Mouse (Mus musculus) embryonic facial prominence, embryonic 13.5 days (tissue): ENCODE measurements around the gene Dscaml1. TPM values are rescaled to one million over a fixed set of nuclear protein-coding genes. Genes with fewer than 3 reads are reported as not detected.

Source experiments
- ATAC-seq: fragments of 200-750 bp; cut with Nextera tagmentation; 2 replicates; pipeline ENCODE4 v1.8.0; 2017; ENCODE audit warnings: low read depth; ENCODE audit not compliant: insufficient number of reproducible peaks, insufficient read depth, low FRiP score, low TSS enrichment
- H3K27ac ChIP-seq: fragments of 300-500 bp; sonication (generic); 2 replicates; pipeline ENCODE4 v1.5.1; 2015; ENCODE audit warnings: moderate library complexity, mild to moderate bottlenecking, inconsistent platforms
- H3K27me3 ChIP-seq: fragments of 300-500 bp; sonication (generic); 2 replicates; pipeline ENCODE4 v1.6.1; 2015; ENCODE audit warnings: mild to moderate bottlenecking, inconsistent platforms
- H3K36me3 ChIP-seq: fragments of 300-500 bp; sonication (generic); 2 replicates; pipeline ENCODE4 v1.6.1; 2015; ENCODE audit warnings: mild to moderate bottlenecking, inconsistent platforms
- H3K4me1 ChIP-seq: fragments of 300-500 bp; sonication (generic); 2 replicates; pipeline ENCODE4 v1.6.1; 2015; ENCODE audit warnings: inconsistent platforms
- H3K4me2 ChIP-seq: fragments of 300-500 bp; sonication (generic); 2 replicates; pipeline ENCODE4 v1.6.1; 2015; ENCODE audit warnings: moderate library complexity, mild to moderate bottlenecking, inconsistent platforms
- H3K4me3 ChIP-seq: fragments of 300-500 bp; sonication (generic); 2 replicates; pipeline ENCODE4 v1.5.1; 2015; ENCODE audit warnings: mild to moderate bottlenecking, inconsistent platforms
- H3K9ac ChIP-seq: fragments of 300-500 bp; sonication (generic); 2 replicates; pipeline ENCODE4 v1.6.1; 2015; ENCODE audit warnings: mild to moderate bottlenecking, inconsistent platforms
- H3K9me3 ChIP-seq: fragments of 300-500 bp; sonication (generic); 2 replicates; pipeline ENCODE4 v1.6.1; 2016; ENCODE audit warnings: inconsistent platforms
- WGBS: fragments of 180-500 bp; shearing (Covaris S2); methylation state at CpG from one replicate; pipeline ENCODE4 v1.1.7; 2015; ENCODE audit warnings: mixed read lengths; 5-methylcytosine and 5-hydroxymethylcytosine counted together
- polyA plus RNA-seq: library from polyadenylated mRNA; unstranded; fragments of >200 nt; fragmentation: Nextera tagmentation; extraction: Ambion mirVana; gene quantifications from 2 replicates; pipeline ENCODE4 v1.2.1, GENCODE M21; 2015

Gene Dscaml1
- polyA plus RNA-seq, 1 experiment from 2014 or later: 0.97 TPM

DNA sequence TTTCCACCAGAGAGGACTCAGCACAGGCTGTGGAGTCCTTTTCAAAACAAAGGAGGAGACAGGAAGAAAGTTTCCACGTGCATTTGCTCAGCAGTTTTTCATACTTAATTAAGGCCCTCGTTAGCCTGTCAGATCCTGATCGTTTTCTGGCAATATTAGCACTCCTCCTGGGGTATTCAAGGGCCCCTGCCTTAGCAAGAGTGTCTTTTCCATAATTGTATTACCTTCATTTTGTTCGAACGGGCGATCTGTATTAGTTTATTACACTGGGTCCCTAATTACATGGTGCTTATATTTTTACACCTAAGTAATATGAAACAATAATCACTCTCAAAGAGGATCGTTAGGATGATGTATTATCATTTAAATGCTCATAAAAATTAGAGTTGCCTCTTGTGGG, 293.6 kb downstream of the Dscaml1 start:
- ATAC-seq: no peak
- WGBS: 64% methylated on average over 7 of the region's 7 CpGs
- Histone ChIP-seq H3K4me3 (no peak overlapping the region), H3K36me3 (no peaks in the 10 kb centered on the region), H3K27me3 (no peaks in the 10 kb centered on the region), H3K4me2 (no peak overlapping the region), H3K4me1 (no peaks in the 10 kb centered on the region), H3K9me3 (no peaks in the 10 kb centered on the region), H3K9ac (no peak overlapping the region), H3K27ac (no peak overlapping the region)

DNA sequence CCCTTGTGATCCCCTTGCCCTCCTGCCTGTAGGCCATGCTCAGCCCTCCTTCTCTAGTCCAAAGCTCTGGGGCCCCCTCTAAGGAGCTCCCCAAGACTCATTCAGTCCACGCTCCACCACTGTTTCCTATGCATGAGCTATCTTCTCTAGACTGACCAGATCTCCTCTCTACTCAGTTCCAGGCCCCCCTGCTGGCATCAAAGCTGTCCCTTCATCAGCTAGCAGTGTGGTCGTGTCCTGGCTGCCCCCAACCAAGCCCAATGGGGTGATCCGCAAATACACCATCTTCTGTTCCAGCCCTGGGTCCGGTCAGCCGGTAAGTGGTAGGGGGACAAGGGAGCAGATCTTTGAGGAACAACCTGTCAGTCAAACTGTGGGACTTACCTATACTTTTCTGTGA, 305.4 kb downstream of the Dscaml1 start:
- no peak overlapping the region for H3K27ac ChIP-seq
- no peaks in the 10 kb centered on the region for H3K36me3 ChIP-seq
- H3K4me3 ChIP-seq: no peak overlapping the region
- no peak overlapping the region for H3K4me2 ChIP-seq
- H3K9ac ChIP-seq: no peak overlapping the region
- WGBS: 83% methylated on average over 5 of the region's 5 CpGs
- H3K27me3 ChIP-seq: no peaks in the 10 kb centered on the region
- no peaks in the 10 kb centered on the region for H3K4me1 ChIP-seq
- no peak for ATAC-seq
- no peaks in the 10 kb centered on the region for H3K9me3 ChIP-seq

DNA sequence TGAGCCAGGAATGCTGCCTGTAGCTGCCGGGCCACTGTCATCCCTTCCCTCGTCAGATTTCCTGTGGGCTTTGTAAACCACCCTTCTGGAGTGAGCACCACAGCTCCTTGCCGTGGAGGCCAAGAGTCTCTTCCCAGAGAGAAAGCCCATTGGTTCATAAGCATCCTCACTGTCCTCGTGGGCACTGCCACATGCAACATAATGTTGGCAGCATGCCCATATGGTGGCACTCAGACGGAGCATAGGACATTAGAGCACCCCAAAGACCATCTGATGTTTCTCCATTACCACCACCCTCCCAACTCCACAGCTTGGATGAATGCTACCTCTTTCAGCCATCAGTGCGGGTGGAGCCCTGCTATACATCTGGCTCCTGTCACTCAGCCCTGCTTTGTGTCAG, 306.8 kb downstream of the Dscaml1 start:
- Histone ChIP-seq H3K27ac (no peak overlapping the region), H3K9me3 (no peaks in the 10 kb centered on the region), H3K4me2 (no peak overlapping the region), H3K36me3 (no peaks in the 10 kb centered on the region), H3K9ac (no peak overlapping the region), H3K27me3 (no peaks in the 10 kb centered on the region), H3K4me1 (no peaks in the 10 kb centered on the region), H3K4me3 (no peak overlapping the region)
- WGBS: 67% methylated on average over 6 of the region's 6 CpGs
- no peak for ATAC-seq

DNA sequence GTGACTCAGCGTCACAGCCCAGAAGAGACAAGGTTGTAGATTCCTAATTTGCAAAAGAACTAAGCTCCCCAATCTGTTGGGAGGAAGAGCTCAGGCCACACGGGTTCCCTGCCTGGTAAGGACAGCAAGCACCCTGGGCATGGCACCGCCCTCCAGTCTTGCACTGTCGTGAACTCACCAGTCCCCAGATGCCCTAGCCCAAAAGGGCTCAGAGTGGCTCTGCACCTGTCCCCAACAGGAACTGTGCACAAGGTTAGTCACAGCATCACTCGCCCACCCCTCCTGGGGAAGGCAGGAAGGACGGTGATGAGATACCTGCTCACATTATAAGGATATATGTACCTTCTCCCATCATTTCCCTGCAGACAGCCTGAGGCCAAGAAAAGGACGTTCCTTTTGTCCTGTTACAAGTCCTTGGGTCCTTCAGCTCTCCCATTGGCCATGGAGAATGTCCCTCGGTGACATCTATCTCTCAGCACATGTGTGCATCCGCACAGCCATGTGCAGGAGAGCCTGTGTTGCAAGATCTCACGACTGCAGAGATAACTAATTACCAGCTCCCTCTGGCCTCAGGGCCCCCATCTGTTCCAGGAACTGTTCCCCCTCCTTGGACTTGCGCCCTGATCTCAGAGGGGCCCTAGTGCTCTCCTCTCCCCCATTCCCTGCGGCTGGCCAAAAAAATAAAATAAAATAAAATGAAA, 312.7 kb downstream of the Dscaml1 start:
- H3K36me3 ChIP-seq: no peaks in the 10 kb centered on the region
- H3K27me3 ChIP-seq: peaks cover 14% of the 10 kb centered on the region
- peaks cover 13% of the 10 kb centered on the region for H3K4me1 ChIP-seq
- no peaks in the 10 kb centered on the region for H3K9me3 ChIP-seq
- ATAC-seq: no peak
- H3K9ac ChIP-seq: no peak overlapping the region
- no peak overlapping the region for H3K4me2 ChIP-seq
- WGBS: 56% methylated on average over 12 of the region's 12 CpGs
- H3K27ac ChIP-seq: no peak overlapping the region
- H3K4me3 ChIP-seq: no peak overlapping the region

DNA sequence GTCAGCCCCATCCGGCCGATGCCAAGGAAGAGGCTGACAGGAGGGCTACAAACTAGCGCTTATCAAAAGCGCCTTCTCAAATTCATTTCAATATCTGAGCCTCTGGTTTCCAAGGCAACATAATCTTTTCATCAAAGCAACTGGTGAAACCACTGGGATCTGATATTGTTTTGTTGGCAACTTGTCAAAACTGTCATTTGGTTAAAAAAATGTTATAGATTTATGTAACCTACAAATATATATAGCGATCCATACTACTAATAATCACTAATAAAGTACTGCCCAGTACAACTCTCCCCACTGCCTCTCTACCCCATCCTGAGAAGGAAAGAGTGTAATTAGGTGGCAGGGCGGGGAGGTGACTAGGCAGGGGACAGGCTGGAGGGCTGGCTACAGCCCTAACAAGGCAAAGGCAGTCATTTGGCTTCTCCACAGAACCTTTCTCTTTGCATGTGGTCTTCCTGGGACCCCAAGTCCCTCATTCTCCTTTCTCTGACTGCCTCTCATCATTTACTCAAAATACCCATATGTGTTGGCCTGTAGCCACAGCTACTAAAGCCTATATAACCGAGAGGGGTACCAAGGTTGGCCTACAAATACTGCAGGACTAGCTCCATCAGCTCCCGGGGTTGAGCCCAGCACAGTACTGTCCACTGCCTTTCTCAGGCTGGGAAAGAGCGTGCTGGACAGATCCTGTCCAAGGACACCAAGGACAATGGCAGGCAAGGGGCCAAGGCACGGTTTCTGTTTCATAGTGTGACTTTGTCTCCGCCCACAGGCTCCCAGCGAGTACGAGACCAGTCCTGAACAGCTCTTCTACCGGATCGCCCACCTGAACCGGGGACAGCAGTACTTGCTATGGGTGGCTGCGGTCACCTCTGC, 313.5 kb downstream of the Dscaml1 start:
- Histone ChIP-seq H3K36me3 (no peaks in the 10 kb centered on the region), H3K4me1 (peaks cover 13% of the 10 kb centered on the region), H3K4me2 (no peak overlapping the region), H3K4me3 (no peak overlapping the region), H3K9ac (no peak overlapping the region), H3K27me3 (peaks cover 15% of the 10 kb centered on the region), H3K9me3 (no peaks in the 10 kb centered on the region), H3K27ac (no peak overlapping the region)
- WGBS: 64% methylated on average over 17 of the region's 17 CpGs
- ATAC-seq: no peak

DNA sequence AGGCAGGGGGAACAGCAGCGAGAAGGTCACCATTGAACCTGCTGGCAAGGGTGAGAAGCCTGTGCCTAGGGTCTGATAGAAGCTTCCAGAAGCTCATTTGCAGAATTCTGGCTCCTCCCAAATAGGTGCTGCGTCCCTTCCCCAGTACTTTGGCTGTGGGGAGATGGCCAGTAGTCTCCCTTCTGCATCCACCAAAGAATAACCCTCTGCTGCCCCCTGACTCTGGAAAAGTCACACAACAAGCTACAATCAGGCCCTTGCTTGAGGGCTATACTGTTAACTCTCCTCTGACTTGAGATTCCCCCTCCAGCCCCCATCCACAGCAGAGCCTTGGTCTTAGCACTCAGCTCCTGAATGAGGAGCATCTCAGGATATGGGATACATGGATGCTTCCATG, 314.2 kb downstream of the Dscaml1 start:
- WGBS: 76% methylated on average over 2 of the region's 2 CpGs
- Histone ChIP-seq H3K9me3 (no peaks in the 10 kb centered on the region), H3K9ac (no peak overlapping the region), H3K4me3 (no peak overlapping the region), H3K4me2 (no peak overlapping the region), H3K27me3 (peaks cover 15% of the 10 kb centered on the region), H3K27ac (no peak overlapping the region), H3K4me1 (peaks cover 13% of the 10 kb centered on the region), H3K36me3 (no peaks in the 10 kb centered on the region)
- ATAC-seq: no peak

DNA sequence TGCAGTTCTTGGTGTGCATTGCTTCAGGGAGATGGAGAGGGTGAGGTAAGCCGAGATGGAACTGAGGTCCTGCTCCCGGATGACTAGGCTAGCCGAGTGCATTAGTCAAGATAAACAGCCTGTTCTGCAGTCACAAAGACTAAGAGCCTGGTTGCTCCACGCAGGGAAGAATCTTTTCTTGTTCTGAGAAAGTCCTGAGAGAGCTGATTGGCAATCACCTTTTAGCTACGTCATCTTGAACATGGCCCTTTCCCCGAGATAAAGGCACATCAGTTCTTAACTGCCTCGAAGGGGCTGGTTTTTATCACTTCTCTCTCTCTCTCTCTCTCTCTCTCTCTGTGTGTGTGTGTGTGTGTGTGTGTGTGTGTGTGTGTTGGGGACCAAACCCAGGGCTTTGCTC, 319.0 kb downstream of the Dscaml1 start:
- WGBS: 45% methylated on average over 7 of the region's 7 CpGs
- H3K4me3 ChIP-seq: no peak overlapping the region
- H3K27ac ChIP-seq: no peak overlapping the region
- H3K36me3 ChIP-seq: no peaks in the 10 kb centered on the region
- no peaks in the 10 kb centered on the region for H3K9me3 ChIP-seq
- H3K4me1 ChIP-seq: no peaks in the 10 kb centered on the region
- no peak overlapping the region for H3K9ac ChIP-seq
- ATAC-seq: no peak
- H3K4me2 ChIP-seq: no peak overlapping the region
- peaks cover 15% of the 10 kb centered on the region for H3K27me3 ChIP-seq

DNA sequence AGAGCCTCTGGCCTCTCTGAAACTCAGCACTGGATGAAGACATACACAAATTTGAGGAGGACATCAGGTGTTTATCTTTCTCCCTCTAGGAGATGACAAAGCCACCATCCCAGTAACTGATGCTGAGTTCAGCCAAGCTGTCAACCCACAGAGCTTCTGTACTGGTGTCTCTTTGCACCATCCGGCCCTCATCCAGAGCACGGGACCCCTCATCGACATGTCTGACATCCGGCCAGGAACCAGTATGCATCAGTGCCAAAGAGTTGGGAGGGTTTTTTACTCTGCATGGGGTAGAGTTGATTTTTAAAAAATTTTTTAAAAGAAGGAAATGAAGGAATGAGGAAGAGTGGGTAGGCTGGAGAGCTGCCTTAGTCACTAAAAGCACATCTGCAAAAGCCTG, 323.5 kb downstream of the Dscaml1 start:
- H3K4me2 ChIP-seq: no peak overlapping the region
- 90% methylated on average over 4 of the region's 4 CpGs for WGBS
- H3K27me3 ChIP-seq: no peaks in the 10 kb centered on the region
- no peaks in the 10 kb centered on the region for H3K4me1 ChIP-seq
- H3K9me3 ChIP-seq: no peaks in the 10 kb centered on the region
- no peaks in the 10 kb centered on the region for H3K36me3 ChIP-seq
- ATAC-seq: no peak
- no peak overlapping the region for H3K9ac ChIP-seq
- H3K27ac ChIP-seq: no peak overlapping the region
- no peak overlapping the region for H3K4me3 ChIP-seq

DNA sequence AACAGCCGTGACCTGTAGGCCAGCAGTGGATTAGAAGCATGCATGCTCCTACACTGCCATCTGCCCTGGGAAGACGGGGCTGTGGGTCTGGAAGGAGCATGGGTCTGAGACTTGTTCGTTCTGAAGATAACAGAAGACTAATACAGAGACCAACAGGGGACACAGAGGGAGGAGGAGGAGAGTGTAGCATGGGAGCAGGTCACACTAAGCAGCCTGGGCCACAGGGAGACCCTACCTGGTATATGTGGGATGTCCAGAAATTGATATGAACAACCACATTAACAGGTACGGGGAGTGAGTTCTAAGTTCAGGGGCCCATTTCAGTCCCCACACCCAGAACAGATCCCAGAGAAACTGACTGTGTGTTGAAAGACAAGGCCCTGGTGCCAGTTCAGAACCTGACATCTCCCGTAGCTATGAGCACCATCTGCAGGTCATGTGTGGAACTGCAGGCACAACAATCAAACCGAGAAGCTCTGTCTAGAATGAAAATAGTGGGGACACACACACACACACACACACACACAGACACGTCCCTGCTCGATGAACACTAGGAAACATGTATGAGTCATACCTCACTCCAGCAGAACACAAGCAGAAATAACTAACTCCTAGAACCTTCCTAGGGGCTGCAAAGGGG, 328.1 kb downstream of the Dscaml1 start:
- no peak overlapping the region for H3K4me3 ChIP-seq
- H3K27ac ChIP-seq: no peak overlapping the region
- no peaks in the 10 kb centered on the region for H3K4me1 ChIP-seq
- no peak overlapping the region for H3K4me2 ChIP-seq
- H3K9me3 ChIP-seq: no peaks in the 10 kb centered on the region
- WGBS: 35% methylated on average over 8 of the region's 8 CpGs
- H3K27me3 ChIP-seq: peaks cover 5% of the 10 kb centered on the region; the same call in 1 of the 2 replicates
- no peak overlapping the region for H3K9ac ChIP-seq
- no peaks in the 10 kb centered on the region for H3K36me3 ChIP-seq
- ATAC-seq: no peak

DNA sequence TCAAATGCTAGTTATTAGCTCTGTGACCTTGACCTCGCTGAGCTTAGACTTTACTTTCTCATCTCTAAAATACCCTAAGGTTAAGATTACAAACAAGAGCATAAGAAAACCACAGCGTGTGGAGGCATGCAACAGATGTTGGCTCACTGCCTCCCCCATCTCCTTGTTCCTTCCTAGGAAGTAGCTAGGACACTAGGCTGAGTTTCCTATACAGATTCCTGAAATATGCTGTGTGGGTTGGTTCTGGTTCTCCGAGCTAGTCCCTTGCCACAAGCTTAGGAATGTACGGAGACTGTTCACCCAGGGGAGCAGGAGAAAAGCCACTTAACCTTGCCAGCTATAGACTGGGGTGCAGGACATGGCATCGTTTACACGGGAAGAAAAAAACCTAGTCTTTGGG, 339.8 kb downstream of the Dscaml1 start:
- 57% methylated on average over 6 of the region's 6 CpGs for WGBS
- H3K27me3 ChIP-seq: no peaks in the 10 kb centered on the region
- H3K4me1 ChIP-seq: peaks cover 5% of the 10 kb centered on the region; the same call in 1 of the 2 replicates
- ATAC-seq: no peak
- H3K4me2 ChIP-seq: no peak overlapping the region
- H3K27ac ChIP-seq: no peak overlapping the region
- no peak overlapping the region for H3K9ac ChIP-seq
- H3K4me3 ChIP-seq: no peak overlapping the region
- peaks cover 32% of the 10 kb centered on the region for H3K36me3 ChIP-seq
- peaks cover 8% of the 10 kb centered on the region; the same call in 1 of the 2 replicates for H3K9me3 ChIP-seq

DNA sequence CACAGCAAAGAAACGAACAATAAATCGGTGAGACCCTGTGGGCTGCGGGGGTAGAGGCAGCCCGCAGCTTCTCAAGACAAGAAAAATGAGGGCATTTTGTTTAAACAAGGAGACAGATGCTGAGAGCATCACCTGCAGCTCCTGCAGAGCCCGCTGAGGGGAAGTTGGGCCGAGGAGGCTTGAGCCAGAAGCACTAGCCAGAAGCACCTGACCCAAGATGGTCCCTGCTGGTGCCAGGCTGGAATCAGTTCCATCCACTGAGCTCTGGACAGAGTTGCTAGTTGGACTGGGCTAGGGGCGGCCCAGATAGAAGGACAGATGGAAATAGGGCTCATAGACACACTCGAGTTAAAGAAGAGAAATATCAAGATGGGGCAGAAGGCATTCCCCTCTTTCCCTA, 340.7 kb downstream of the Dscaml1 start:
- WGBS: 91% methylated on average over 8 of the region's 8 CpGs
- Histone ChIP-seq H3K9ac (no peak overlapping the region), H3K27me3 (no peaks in the 10 kb centered on the region), H3K4me1 (peaks cover 5% of the 10 kb centered on the region; the same call in 1 of the 2 replicates), H3K36me3 (peaks cover 42% of the 10 kb centered on the region), H3K4me3 (no peak overlapping the region), H3K4me2 (no peak overlapping the region), H3K9me3 (peaks cover 7% of the 10 kb centered on the region; the same call in 1 of the 2 replicates), H3K27ac (no peak overlapping the region)
- ATAC-seq: no peak
